Mouse (Mus musculus): ENCODE measurements around the gene Mecom.

DNA sequence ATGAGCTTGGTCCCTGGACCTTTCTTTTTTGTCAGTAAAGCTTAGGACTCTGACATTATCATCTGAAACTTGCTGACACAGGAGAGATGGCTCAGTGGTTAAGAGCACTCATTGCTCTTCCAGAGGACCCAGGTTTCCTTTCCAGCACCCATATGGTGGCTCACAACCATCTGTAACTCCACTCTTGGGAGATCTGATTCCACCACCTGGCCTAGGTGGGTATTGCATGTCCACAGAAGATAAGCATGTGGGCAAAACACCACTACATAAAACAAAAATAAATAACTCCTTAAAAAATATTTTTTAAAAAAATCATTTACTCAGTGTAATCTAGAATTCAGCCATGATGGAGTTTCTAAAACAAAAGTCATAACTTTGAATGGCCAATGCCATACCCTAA, 338.7 kb downstream of the Mecom start:
- TF ChIP-seq CTCF (conservative IDR thresholded peaks at IDR 0.05; ENCODE audit: low read length) = peak; percentile 28; the same call in 1 of the 2 replicates
- no peak for TF ChIP-seq POU5F1 (IDR thresholded peaks at IDR 0.05; ENCODE audit: borderline replicate concordance, low read length)

All from E14TG2a.4 (cell line).